Mouse (Mus musculus): ENCODE data around the gene Gm37240.
A peak's percentile ranks its signal among the peaks of the same experiment; 100 is the strongest.

The Gm37240 gene

DNA sequence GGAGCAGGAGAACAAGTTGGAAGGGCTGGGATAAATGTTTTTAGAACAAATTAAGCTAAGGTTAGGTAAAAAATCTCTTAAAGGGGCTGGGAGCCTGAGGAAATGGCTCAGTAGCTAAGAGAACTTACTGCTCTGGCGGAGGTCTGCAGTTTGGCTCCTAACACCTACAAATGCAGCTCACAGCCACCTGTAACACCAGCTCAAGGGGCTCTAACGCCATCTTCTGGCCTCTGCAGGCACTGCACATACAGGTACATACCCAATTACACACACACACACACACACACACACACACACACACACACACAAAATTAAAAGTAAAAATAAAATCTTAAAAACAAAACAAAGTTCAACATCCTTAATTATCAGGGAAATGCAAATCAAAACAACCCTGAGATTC, 1174.4 kb downstream of the Gm37240 start:
- no peak for ATAC-seq (ENCODE audit: low TSS enrichment)

DNA sequence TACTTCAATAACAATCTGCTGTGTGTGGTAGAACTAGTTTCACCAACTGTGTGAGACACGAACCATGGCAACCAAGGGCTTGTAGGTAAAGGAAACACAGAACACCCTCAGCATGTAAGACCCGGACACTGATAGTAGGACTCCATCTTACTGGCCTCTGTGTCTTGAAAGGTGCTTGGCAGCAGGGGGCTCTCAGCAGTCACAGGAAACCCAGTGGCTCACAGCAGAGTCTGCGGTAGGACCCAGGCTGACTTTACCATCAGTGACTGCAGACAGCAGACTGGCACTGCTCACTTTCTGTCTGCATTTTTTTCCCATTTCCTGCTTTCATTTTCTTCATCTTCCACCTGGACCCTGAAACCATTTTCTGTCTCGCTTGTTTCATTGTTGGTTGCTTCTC, 1176.6 kb downstream of the Gm37240 start:
- no peak for ATAC-seq (ENCODE audit: low TSS enrichment)

DNA sequence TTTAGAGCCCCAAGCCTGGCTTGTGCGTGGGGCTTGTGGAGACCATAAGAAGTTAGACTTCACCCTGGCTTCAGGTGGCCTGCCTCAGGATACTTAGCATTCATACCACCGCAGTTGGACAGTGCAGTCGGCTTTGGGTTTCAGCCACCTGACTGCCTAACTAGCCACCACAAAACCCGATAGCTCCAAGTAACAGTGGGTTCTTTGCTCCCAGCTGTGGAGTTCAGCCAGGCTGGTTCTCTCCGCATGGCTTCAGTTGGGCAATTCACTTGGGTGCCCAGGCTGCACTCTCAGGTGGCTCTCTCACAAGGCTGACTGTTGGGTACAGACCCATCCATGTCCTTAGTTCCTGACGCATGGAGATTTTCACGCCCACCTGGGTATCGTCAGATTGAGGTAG, 1177.4 kb downstream of the Gm37240 start:
- no peak for ATAC-seq (ENCODE audit: low TSS enrichment)

DNA sequence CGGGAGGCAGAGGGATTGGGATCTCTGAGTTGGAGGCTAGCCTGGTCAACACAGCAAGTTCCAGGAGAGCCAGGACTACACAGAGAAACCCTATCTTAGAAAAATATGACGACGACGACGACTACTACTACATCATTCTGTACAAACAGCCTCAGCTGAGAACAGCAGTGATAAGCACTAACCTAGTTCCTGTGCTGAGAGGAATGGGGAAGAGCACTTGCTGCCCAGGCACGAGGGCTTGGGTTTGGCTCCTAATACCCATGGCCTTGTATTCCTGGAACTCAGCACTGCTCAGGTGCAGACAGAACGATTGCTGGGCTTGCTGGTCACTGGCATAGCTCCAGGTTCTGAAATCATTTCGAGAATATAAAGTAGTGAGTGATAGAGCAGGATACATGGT, 1178.2 kb downstream of the Gm37240 start:
- no peak for ATAC-seq (ENCODE audit: low TSS enrichment)

DNA sequence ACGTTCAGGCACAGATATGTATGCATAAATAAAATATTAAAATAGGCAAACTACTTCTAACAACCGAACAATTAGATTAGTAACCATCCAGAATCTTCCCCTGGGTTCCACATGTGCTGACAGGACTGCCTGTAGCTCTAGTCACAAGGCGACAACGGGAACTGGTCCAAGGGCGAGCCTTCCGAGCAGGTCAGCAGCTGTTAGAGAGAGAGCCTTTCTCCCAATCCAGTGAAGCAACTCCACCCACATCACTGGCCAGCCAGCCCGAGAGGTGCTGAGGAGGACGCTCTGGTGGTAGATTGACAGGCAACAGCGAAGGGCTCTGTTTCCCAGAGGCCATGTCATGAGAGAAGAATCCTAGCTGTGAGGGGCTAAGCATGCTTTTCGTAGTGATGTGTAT, 1178.8 kb downstream of the Gm37240 start:
- ATAC-seq (ENCODE audit: low TSS enrichment), result no peak

DNA sequence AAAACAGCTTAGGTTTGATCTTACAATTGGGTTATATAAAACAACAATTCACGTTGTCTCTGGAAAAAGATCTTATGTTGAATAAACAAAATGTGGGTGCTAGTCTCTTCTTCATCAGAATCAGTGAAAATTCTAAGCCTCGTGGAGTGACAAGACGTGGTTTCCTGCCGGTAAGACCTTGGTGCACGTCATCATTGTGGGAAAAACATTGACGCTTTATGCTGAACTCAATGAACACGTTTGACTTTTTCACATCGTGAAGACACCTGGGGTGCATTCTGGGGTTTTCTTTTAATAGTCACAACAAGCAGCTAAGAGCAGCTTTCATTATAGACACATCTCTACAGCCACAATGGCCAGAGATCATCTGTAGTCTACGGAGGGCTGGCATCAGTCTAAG, 1182.1 kb downstream of the Gm37240 start:
- no peak for ATAC-seq (ENCODE audit: low TSS enrichment)

DNA sequence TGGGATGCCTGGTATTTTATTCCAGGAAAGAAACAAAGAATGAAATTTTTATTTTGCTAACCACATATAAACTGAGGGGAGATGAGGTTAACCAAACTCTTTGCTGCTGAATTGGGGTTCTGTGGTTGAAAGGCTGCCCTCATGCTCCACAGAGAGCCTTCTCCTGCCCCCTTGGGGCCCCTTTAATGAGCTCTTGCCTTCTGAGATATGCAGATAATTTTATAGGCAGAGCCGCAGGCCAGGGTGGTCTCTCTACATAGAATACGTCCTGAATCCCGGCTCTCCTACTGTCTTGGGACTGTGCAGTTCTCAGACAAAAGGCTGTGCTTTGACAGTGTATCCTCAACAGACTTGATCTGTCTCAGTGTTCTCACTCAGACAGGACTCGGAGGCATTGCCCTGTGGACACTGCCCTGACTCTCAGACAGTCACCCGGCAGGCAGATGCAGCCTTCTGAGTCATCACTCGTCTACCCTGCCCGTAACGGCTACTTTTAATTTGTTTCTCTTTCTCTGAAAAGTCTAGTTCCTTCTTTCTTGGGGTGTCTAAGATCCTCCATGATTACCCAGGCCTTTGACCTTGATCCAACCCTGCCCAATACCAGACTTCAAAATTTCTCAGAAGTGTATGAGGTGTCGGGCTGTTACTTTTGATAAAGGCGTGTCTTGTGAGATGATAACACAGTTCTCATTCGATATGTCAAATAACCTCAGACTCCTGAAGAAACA, 1184.1 kb downstream of the Gm37240 start:
- no peak for ATAC-seq (ENCODE audit: low TSS enrichment)

DNA sequence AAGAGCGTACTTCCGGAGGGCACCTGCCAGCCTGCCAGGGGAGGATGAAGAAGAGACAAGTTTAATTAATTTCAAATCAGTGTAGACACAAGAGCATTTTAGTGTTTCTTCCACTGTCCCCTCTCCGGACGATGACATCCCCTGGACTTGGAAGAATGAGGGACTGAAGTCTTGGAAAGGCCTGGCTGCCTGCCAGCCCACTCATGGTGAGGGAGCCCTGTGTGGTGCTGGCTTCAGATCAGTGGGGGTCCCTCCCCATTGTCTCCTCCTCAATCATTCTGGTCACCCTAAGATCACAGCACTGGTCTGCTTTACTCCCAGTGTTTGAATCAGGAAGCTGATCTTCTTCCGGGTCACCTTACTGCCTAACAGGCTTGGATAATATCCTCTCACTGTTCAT, 1185.4 kb downstream of the Gm37240 start:
- no peak for ATAC-seq (ENCODE audit: low TSS enrichment)

DNA sequence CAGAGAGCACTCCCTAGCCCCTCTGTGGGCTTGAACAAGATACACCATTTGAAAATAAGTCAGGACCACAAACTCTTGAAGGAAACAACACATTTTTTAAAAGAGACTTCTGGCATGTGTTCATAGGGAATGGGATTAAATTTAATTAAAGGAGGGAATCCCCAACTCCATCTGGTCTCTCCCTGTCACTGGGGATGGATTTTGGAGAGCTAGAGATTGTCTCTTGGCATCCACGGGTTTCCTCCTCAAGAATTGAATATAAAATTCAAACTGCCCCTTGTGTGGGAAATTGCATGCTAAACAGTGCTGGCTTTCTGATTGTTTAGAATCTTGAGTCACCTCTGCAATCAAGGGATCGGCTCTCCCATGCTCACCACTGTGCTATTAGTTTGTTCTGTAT, 1185.8 kb downstream of the Gm37240 start:
- no peak for ATAC-seq (ENCODE audit: low TSS enrichment)

DNA sequence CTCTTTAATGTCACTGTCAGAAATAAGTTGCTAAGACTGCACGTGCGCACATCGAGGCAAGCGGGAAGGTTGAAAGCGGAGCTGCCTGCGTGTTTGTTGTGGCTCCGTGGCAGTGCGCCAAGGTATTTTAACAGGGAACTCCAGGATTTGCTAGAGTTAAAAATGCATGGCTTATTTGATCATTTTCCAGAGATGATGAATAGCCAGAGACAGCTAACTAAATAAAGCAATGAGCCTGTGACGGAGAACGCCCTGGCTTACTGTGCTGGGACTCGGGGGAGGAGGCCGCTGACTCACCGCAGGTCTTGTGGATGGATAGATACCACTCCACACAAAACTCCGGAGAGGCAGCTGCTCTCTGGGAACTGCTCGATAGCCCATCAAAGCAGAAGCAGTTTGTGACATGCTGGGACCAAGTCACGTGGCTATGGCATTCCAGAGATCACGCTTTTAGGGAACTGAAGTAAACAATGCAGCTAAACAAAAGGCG, 1190.8 kb downstream of the Gm37240 start:
- peak; percentile 98 for ATAC-seq (ENCODE audit: low TSS enrichment)

DNA sequence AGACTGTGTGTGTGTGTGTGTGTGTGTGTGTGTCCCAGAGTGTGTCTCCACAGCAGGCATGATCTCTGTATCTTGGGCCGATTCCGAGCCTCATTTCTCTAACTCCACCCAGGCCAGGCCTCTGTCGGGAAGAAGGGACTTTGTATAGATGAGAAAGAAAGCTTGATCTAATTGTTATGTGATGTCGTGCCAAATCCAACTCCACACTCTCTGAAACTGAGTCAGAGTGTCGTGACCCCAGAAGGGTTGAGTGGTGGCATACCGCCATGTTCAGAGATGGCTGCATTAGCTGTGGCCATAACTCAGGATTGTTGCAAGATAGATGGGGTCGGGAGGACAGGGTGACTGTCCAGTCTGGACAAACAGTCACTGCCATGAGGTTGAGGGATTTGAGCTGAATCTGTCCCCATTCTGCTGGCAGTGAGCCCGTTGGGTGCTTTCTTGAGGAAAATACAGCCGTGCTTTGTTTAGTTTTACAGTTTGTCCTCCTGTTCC, 1191.4 kb downstream of the Gm37240 start:
- no peak for ATAC-seq (ENCODE audit: low TSS enrichment)

DNA sequence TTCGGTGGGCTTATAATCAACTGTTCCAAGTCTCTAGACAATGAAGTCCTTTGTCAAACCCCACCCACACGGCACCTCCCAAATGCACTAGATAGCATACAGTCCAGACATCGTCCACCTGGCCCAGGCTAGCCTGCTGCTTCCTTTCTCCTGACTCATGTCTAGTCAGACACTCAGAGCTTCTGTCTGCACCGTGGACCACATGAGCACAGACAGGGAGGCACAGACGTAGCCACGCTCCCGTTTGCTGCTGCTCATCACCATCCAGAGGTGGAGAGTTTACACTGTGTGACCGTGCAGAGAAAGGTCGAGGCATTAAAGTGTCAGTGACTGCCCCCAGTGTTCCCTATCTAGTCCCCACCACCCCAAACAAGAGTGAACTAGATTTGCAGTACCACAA, 1191.9 kb downstream of the Gm37240 start:
- no peak for ATAC-seq (ENCODE audit: low TSS enrichment)

DNA sequence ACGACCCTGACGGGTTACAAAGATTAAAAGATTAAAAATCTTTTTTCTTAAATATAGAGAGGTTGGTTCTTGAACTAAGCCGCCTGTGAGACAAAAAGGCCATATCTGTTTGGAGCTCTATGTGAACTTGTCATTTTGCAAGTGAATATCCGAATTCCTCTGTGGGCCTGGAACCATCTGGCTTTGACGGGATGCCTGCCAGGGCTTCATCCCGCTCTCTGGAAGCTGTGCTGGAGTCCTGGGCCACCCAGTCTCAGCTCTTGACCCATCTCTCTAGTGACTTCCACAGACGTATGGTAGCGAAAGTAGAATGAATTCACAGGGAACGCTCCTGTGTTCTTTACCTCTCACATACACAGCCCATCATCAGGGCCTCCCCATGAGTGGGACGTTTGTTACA, 1193.4 kb downstream of the Gm37240 start:
- ATAC-seq (ENCODE audit: low TSS enrichment), result no peak

DNA sequence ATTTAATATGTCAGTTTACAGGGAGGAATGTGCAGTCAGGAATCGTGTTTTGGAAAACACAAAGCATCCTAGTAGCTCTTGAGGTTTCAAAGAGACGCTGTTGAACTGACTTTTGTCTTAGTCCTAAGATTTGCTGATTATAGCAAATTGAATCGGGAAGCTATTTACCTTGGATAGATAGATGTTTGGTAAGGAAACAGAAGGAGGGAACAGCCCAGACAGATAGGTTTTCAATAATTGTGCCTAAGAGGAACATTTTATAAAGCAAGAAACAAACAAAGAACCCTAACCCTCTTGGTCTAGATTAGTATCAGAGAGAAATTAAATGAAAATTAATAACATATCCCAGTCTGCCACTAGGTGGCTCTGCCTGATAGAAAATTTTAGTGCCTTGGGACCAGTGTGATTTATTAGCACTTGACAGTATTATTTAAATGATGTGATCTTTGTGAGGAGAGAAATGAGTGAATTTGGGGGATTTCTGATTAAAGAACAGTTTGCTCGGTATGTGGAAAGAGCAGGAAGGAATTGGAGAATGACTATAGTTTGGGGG, 1194.6 kb downstream of the Gm37240 start:
- no peak for ATAC-seq (ENCODE audit: low TSS enrichment)

DNA sequence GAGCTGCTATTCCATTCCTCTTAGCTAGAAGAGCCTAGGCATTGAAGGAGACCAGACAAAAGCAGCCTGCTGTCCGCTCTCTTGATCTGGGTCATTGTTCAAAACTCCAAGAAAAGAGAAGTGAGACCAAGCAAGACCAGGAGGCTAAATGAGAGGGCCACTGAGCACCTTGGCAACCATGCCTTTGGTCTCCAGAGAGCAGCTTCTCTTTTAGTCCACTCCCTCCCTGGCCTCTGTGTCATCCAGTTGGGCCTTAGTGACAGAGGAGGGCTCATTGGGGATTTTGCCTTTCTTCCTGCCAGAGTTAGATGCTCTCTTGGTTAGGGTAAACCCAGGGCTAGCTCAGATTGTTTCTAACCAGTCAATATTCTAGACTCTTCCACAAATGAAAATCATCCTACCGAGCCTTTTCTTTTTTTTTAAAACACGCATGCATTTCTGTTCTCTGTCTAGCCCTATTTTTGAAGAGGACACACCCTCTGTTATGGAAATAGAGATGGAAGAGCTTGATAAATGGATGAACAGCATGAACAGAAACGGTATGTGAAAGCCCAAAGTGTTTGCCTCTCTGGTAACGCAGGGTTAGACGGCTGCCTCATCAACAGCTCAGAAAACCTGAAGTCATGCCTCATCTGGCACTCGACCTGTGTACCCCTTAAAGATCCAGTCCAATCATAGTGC, 1197.1 kb downstream of the Gm37240 start:
- ATAC-seq (ENCODE audit: low TSS enrichment), result no peak

DNA sequence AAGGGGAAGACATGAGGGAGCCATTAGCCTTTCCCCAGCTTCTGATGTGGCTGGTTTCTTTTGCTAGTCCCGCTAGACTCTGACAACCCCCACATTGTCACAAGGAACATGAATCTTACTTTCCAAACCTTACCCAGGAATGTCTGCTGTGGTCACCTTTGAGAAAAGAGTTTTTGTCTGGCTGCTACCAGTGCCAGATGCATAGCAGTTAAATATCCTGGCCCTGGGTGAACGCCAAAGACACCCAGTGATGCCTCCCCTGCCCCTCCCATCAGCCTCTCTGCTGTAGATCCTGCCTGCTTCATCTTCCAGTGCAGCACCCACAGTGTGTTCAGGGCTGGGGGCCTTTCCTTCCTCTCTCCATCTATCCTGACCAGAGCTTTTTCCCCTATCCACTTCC, 1197.7 kb downstream of the Gm37240 start:
- no peak for ATAC-seq (ENCODE audit: low TSS enrichment)

DNA sequence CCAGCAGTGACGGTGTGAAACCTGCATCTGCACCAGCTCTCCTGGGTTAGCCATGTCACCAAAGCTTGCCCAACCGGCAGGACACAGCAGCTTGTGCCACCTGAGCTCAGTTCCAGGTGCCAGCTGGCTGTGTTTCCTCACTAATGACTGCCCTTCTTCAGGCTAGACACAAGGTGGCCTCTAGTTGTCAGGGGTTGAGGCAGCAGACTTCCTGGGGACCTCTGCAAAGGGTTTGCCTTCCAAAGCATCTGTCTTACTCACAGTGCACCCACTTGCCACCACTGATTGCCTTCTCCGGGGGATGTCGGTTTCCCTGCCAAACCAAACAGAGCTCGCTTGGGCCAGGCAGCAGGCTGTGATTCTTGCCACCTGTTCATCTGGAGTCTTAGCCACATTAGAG, 1199.1 kb downstream of the Gm37240 start:
- ATAC-seq (ENCODE audit: low TSS enrichment), result peak; percentile 69

DNA sequence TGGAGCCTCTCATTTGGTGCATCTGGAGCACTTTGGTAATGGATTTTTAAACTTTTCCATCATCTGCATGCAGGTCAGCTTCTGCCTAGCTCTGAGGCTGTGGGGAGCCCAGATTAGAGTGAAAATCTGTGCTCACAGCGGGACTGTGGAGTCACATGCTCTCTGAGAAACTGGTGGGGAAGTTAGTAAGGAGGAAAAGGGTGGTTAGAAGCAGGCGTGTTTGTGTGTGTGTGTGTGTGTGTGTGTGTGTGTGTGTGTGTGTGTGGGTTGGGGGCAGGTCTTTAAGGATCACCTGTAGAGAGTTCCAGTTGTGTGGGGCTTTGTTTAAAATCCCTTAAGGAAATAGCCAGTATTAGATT, 1199.9 kb downstream of the Gm37240 start:
- ATAC-seq (ENCODE audit: low TSS enrichment), result no peak

DNA sequence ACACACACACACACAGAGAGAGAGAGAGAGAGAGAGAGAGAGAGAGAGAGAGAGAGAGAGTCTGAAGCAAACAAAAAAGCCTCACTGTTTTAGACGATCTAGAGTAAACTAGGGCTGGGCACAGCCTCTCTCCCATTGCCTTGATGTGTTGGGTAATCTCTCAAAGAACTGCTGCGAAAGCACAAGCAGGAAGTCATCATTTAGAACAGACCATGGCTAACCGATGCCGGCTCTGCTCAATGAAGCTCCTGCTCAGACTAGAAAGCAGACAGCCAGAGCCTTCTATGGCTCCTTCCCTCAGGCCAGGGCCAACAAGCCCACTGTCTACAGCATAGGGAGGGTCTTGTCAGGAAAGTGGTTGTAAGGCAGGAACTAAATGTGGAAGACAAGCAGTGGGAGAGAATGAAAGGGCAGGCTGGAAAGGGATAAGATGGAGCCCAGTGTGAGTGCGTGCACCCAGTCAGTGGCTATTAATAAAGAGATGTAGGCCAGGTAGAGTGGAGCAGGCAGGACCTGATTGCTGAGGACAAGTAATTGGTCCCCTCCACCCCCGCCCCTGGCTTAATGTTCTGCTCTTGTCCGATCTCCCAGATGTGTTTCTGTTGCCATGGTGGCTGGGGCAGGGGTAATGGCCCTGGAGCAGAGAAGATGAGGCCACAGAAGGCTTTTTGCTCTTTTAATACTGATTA, 1200.4 kb downstream of the Gm37240 start:
- no peak for ATAC-seq (ENCODE audit: low TSS enrichment)

DNA sequence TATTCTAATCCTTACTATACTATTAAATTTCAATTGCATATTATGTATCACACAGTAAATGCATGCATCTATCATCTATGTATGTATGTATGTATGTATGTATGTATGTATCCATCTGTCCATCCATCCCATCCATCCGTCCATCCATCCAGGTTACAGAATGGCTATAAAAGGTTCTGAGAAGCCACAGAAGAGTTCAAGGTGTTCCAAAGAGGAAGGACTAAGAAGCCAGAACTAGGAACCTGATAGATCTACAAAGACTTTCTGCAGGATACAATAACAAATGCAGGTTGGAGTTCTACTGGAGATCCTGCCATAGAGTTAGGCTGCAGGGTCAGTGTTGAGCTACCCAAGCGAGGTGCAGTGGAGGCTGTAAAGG, 1201.0 kb downstream of the Gm37240 start:
- ATAC-seq (ENCODE audit: low TSS enrichment), result no peak

DNA sequence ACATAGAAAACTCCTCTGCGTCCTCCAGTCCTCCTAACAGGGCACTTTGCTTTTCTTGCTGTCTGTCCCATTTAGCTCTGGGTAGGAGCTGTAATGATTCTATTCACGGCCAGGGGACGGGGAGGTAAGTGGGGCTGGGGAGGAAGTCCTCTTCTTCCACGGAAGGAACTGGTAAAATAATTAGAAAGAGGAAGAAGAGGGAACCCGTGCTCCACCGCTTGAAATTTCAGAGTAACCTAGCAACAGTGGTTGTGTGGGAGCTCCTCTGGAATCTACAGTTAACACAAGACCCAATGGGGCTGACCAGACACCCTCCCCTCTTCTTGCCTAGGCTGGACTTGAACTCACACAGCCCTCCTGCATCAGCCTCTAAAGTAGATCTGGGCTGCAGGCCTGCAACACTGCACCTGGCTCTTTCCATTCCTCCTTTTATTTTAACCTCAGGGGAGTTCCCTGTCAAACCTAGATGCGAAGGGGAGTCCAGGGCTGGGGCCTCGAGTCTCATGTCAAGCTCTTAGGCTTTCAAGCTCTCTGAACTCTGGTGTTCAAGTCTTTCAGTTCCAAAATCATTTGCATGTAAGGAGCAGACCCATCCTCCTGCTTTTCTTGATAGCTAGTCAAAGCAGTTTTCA, 1201.5 kb downstream of the Gm37240 start:
- no peak for ATAC-seq (ENCODE audit: low TSS enrichment)

DNA sequence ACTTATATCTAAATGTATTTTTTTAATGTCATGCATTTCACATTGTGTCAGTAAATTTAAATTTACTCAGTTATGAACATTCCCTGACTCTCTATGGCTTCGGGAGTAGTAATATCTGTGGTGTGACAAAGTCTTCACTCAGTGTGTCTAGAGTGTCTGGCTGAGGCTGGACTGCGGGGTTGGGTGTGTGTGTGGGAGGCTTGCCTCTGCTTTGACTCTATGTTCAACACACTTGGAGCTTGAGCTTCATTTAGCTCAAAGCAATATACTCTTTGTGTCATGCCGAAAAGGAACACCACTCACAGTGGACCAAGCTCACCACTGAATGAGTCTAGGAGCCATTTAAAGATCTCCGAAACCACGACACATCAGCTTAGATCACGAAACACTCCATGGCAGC, 1203.5 kb downstream of the Gm37240 start:
- ATAC-seq (ENCODE audit: low TSS enrichment), result peak; percentile 65
